Mouse (Mus musculus): ENCODE results near the gene Park7. TPM values are rescaled to one million over a fixed set of nuclear protein-coding genes. Genes with fewer than 3 reads are reported as not detected.

The Park7 gene
- total and polyA plus RNA-seq, 2 experiments from 2014 or later: 197 to 439 TPM

DNA sequence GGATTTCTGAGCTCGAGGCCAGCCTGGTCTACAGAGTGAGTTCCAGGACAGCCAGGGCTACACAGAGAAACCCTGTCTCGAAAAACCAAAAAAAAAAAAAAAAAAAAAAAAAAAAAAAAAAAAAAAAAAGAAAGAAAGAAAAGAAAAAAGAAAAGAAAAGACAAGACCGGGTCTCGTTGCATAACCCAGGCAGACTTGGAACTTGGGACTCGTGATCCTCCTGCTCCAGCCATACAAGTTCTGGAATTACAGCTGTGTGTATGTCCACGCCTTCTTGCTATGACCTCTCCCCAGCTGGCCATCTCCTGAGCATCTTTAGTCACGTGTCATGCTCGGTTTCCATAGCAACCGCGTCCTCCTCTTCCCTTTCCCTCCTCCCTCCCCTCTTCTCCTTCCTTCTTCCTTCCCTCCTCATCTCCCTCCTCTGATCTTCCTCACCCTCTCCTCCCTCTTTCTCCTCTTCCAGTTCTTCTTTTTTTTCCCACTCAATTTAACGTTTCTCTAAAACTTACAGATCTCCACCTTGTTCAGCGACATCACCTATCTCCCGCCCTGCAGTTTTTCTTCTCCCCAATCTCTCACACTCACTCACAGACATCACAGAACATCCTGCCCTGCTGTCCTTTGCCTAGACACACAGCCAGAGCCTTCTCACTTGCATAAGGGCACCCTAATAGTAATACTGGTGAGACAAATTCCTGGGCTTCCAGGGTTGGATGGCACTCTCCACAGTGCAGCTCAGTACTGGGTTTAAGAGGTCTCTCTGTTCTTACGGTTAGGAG is 12.9 kb upstream of the Park7 start:
- DNase-seq: peak; percentile 20

DNA sequence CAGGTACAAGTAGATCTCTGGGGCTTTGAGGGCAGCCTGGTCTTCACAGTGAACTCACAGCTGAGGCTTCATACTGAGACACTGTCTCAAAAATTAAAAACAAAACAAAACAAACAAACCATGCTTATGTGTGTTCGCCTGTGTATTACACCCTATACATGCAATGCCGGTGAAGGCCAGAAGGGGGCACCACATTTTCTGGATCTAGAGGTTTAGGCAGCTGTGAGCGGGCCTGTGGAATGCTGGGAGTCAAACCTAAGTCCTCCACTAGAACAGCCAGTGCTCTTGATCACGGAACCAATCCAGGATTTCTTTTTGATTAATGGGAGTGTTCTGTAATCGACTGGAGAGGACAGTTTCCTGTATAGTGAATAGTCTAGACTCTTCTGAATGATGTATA is 11.7 kb upstream of the Park7 start:
- Histone ChIP-seq H3K4me1 (ENCODE audit: insufficient read depth) (no peaks in the 10 kb centered on the region), H3K9ac (no peak overlapping the region), H3K4me3 (ENCODE audit: low read depth, low read length) (no peak overlapping the region), H3K4me2 (ENCODE audit: low read depth) (no peak overlapping the region), H3K36me3 (ENCODE audit: insufficient read depth) (no peaks in the 10 kb centered on the region), H3K27me3 (ENCODE audit: insufficient read depth, low read length) (no peaks in the 10 kb centered on the region), H3K27ac (ENCODE audit: low read depth, low read length) (no peak overlapping the region), H3K9me3 (ENCODE audit: low read length) (no peaks in the 10 kb centered on the region)
- TF ChIP-seq CTCF (IDR thresholded peaks at IDR 0.05; ENCODE audit: low read depth): peak; percentile 48
- ATAC-seq (no peak), DNase-seq (no peak)
- 51% methylated on average over 5 of the region's 5 CpGs for WGBS

More for the DNA sequence above, 12.9 kb upstream of the Park7 start:
- no peak for TF ChIP-seq CTCF (IDR thresholded peaks at IDR 0.05; ENCODE audit: low read depth)
- H3K4me1 ChIP-seq (ENCODE audit: insufficient read depth): no peaks in the 10 kb centered on the region
- H3K27ac ChIP-seq (ENCODE audit: low read depth, low read length): no peak overlapping the region
- no peak for ATAC-seq
- no peaks in the 10 kb centered on the region for H3K9me3 ChIP-seq (ENCODE audit: low read length)
- no peaks in the 10 kb centered on the region for H3K27me3 ChIP-seq (ENCODE audit: insufficient read depth, low read length)
- no peak overlapping the region for H3K4me2 ChIP-seq (ENCODE audit: low read depth)
- H3K36me3 ChIP-seq (ENCODE audit: insufficient read depth): no peaks in the 10 kb centered on the region
- H3K4me3 ChIP-seq (ENCODE audit: low read depth, low read length): no peak overlapping the region
- H3K9ac ChIP-seq: no peak overlapping the region
- WGBS: 46% methylated on average over 13 of the region's 14 CpGs

DNA sequence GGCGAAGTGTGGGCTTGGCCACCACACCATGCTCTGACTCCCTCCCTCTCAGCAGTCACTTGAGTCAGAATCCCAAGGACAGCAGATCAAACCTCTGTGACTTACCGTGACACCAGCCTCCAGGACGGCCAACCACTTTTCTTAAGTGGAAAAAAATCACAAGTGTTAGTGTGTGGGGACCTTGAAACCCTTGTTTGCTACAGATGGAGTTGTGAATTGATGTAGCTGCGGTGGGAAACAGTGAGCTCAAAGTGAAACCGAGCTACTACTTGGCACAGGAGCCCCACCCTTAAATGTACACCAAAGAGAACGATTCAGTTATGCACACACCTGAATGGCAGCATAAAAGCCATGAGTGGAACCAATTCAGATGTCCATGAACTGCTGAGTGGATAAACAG is 10.7 kb upstream of the Park7 start:
- H3K27ac ChIP-seq (ENCODE audit: low read depth, low read length): no peak overlapping the region
- ATAC-seq (no peak), DNase-seq (no peak)
- H3K4me3 ChIP-seq (ENCODE audit: low read depth, low read length): no peak overlapping the region
- H3K9me3 ChIP-seq (ENCODE audit: low read length): no peaks in the 10 kb centered on the region
- no peaks in the 10 kb centered on the region for H3K36me3 ChIP-seq (ENCODE audit: insufficient read depth)
- H3K4me2 ChIP-seq (ENCODE audit: low read depth): no peak overlapping the region
- no peak for TF ChIP-seq CTCF (IDR thresholded peaks at IDR 0.05; ENCODE audit: low read depth)
- no peaks in the 10 kb centered on the region for H3K4me1 ChIP-seq (ENCODE audit: insufficient read depth)
- H3K27me3 ChIP-seq (ENCODE audit: insufficient read depth, low read length): no peaks in the 10 kb centered on the region
- WGBS: 86% methylated on average over 6 of the region's 6 CpGs
- no peak overlapping the region for H3K9ac ChIP-seq

DNA sequence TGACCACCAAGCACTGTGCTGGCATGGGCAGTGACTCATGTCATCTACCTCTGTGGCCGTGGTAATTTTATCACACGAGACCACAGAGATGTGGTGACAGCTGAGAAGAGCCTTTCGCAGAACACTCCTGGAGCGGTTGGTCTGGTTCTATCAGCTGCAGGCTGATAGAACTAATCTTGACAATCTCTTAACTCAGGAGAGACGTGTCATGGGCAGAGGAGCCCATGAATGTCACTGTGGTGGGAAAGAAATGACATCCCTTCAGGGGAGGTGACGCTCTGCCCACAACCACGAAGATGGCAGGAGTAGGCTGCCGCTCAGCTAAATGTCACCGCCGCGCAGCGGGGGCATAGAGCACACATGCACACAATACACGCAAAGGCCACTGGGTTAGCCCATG is 10.1 kb upstream of the Park7 start:
- no peak for ATAC-seq
- H3K4me2 ChIP-seq (ENCODE audit: low read depth): no peak overlapping the region
- 88% methylated on average over 13 of the region's 13 CpGs for WGBS
- TF ChIP-seq CTCF (IDR thresholded peaks at IDR 0.05; ENCODE audit: low read depth): no peak
- H3K9me3 ChIP-seq (ENCODE audit: low read length): no peaks in the 10 kb centered on the region
- no peaks in the 10 kb centered on the region; the same call in 1 of the 2 replicates for H3K27me3 ChIP-seq (ENCODE audit: insufficient read depth, low read length)
- no peak overlapping the region for H3K4me3 ChIP-seq (ENCODE audit: low read depth, low read length)
- H3K4me1 ChIP-seq (ENCODE audit: insufficient read depth): no peaks in the 10 kb centered on the region
- no peak overlapping the region for H3K9ac ChIP-seq
- DNase-seq: no peak
- no peaks in the 10 kb centered on the region for H3K36me3 ChIP-seq (ENCODE audit: insufficient read depth)
- no peak overlapping the region for H3K27ac ChIP-seq (ENCODE audit: low read depth, low read length)

DNA sequence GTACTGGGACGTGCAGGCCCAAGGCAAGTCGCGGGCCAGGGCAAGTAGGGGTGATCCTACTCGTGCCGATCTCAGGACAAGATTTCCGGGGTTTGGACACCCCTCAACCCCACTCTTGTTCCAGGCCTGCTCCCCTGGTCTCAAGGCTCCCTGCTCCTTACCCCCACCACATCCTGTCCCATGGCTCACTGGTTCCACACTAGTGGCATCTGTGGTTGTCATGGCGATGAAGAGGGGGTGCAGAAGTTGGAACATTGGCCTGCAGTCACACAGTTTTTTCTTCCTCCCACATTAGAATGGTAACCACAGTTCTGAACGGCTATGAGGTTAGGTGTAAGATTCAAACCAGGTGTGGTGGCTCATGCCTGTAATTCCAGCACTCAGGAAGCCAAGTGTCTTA is 7.0 kb upstream of the Park7 start:
- WGBS: 87% methylated on average over 8 of the region's 8 CpGs
- Histone ChIP-seq H3K4me2 (ENCODE audit: low read depth) (no peak overlapping the region), H3K4me3 (ENCODE audit: low read depth, low read length) (no peak overlapping the region), H3K27ac (ENCODE audit: low read depth, low read length) (no peak overlapping the region), H3K27me3 (ENCODE audit: insufficient read depth, low read length) (no peaks in the 10 kb centered on the region; the same call in 1 of the 2 replicates), H3K9ac (no peak overlapping the region), H3K9me3 (ENCODE audit: low read length) (no peaks in the 10 kb centered on the region), H3K36me3 (ENCODE audit: insufficient read depth) (no peaks in the 10 kb centered on the region), H3K4me1 (ENCODE audit: insufficient read depth) (no peaks in the 10 kb centered on the region)
- no peak for DNase-seq
- TF ChIP-seq CTCF (IDR thresholded peaks at IDR 0.05; ENCODE audit: low read depth): no peak
- no peak for ATAC-seq

DNA sequence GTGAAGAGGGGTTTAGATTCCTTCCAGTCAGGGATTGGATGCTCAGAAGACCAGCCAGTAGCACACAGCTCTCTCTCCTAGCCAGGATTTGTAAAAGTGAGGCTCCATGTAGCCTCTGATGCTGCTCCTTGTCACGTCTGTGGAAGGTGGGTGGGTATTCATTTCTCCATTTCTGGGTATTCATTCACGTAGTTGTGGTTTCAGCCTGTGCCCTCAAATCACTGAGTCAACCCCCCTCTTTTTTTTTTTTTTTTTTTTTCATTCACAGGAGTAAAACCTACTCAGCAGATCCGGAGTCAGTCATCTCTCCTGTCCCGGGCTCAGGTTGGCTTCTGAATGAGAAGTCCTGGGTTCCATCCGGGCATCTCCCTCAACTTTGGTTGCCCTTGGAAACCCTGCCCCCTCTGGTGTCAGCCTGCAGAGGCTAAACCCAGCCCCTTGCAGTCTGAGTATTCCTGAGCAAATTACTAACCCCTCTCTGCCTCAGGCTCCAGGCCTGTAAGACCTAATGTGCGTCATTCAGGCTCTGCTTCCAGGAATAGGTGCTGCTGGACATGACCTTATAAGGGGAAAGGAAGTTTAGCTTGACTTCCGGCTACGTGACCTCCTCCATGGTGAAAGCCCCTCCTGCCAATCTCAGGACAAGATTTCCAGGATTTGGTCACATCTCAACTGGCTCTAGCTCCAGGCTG is 3.2 kb upstream of the Park7 start:
- TF ChIP-seq CTCF (IDR thresholded peaks at IDR 0.05; ENCODE audit: low read depth): no peak
- Histone ChIP-seq H3K4me3 (ENCODE audit: low read depth, low read length) (no peak overlapping the region), H3K27ac (ENCODE audit: low read depth, low read length) (no peak overlapping the region), H3K27me3 (ENCODE audit: insufficient read depth, low read length) (no peaks in the 10 kb centered on the region; the same call in 1 of the 2 replicates), H3K4me1 (ENCODE audit: insufficient read depth) (peaks cover 4% of the 10 kb centered on the region), H3K9ac (no peak overlapping the region), H3K36me3 (ENCODE audit: insufficient read depth) (no peaks in the 10 kb centered on the region), H3K4me2 (ENCODE audit: low read depth) (no peak overlapping the region), H3K9me3 (ENCODE audit: low read length) (no peaks in the 10 kb centered on the region)
- no peak for ATAC-seq
- WGBS: 75% methylated on average over 8 of the region's 8 CpGs
- DNase-seq: no peak

Measured in forebrain, postnatal 0 days (tissue).